Mouse (Mus musculus) embryonic facial prominence, embryonic 12.5 days (tissue): ENCODE measurements at regions not wholly inside any gene's neighbourhood (a gene's known extent, or its start where the extent isn't known, plus 50 kb on each side); places are given as distances from the start of the nearest gene placed in this dataset.

Experiments used
- ATAC-seq: fragments of 200-750 bp; cut with Nextera tagmentation; 2 replicates; pipeline ENCODE4 v1.8.0; 2017; ENCODE audit not compliant: insufficient number of reproducible peaks, insufficient read depth, low FRiP score, low TSS enrichment
- H3K27ac ChIP-seq: fragments of 300-500 bp; sonication (generic); 2 replicates; pipeline ENCODE4 v1.5.1; 2016; ENCODE audit warnings: mild to moderate bottlenecking
- H3K27me3 ChIP-seq: fragments of 300-500 bp; sonication (generic); 2 replicates; pipeline ENCODE4 v1.6.1; 2016; ENCODE audit warnings: mild to moderate bottlenecking, moderate library complexity
- H3K36me3 ChIP-seq: fragments of 300-500 bp; sonication (generic); 2 replicates; pipeline ENCODE4 v1.6.1; 2016; ENCODE audit warnings: mild to moderate bottlenecking
- H3K4me1 ChIP-seq: fragments of 300-500 bp; sonication (generic); 2 replicates; pipeline ENCODE4 v1.6.1; 2016
- H3K4me2 ChIP-seq: fragments of 300-500 bp; sonication (generic); replicated peaks from 2 replicates; pipeline ENCODE4 v1.6.1; 2016; ENCODE audit warnings: mild to moderate bottlenecking, moderate library complexity
- H3K4me3 ChIP-seq: fragments of 300-500 bp; sonication (generic); 2 replicates; pipeline ENCODE4 v1.5.1; 2016; ENCODE audit warnings: mild to moderate bottlenecking
- H3K9ac ChIP-seq: fragments of 300-500 bp; sonication (generic); 2 replicates; pipeline ENCODE4 v1.6.1; 2016; ENCODE audit warnings: mild to moderate bottlenecking, moderate library complexity
- H3K9me3 ChIP-seq: fragments of 300-500 bp; sonication (generic); 2 replicates; pipeline ENCODE4 v1.6.1; 2016; ENCODE audit warnings: mild to moderate bottlenecking, moderate library complexity
- WGBS: fragments of 180-500 bp; shearing (Covaris S2); methylation state at CpG from one replicate; pipeline ENCODE4 v1.1.7; 2016; 5-methylcytosine and 5-hydroxymethylcytosine counted together

- no peak overlapping the region for H3K4me2 ChIP-seq
- ATAC-seq = no peak
- no peaks in the 10 kb centered on the region for H3K9me3 ChIP-seq
- no peak overlapping the region for H3K9ac ChIP-seq
- H3K4me3 ChIP-seq = no peak overlapping the region
- no peaks in the 10 kb centered on the region for H3K27me3 ChIP-seq
- no peaks in the 10 kb centered on the region for H3K4me1 ChIP-seq
- no peak overlapping the region for H3K27ac ChIP-seq
- H3K36me3 ChIP-seq = no peaks in the 10 kb centered on the region
- 68% methylated on average over 5 of the region's 5 CpGs for WGBS
These were observed 66.3 kb upstream of the Cnih3 start for GRCm38 (mm10) chr1:181286146-181286545.

- no peaks in the 10 kb centered on the region for H3K4me1 ChIP-seq
- H3K4me3 ChIP-seq = no peak overlapping the region
- H3K36me3 ChIP-seq = no peaks in the 10 kb centered on the region
- no peak overlapping the region for H3K9ac ChIP-seq
- no peaks in the 10 kb centered on the region for H3K9me3 ChIP-seq
- no peaks in the 10 kb centered on the region for H3K27me3 ChIP-seq
- H3K27ac ChIP-seq = no peak overlapping the region
- no peak for ATAC-seq
- 79% methylated on average over 1 of the region's 1 CpGs for WGBS
- no peak overlapping the region for H3K4me2 ChIP-seq
These were observed 65.3 kb upstream of the Cnih3 start for GRCm38 (mm10) chr1:181287166-181287565.

GRCm38 (mm10) chr1:181289385-181290035 is 62.9 kb upstream of the Cnih3 start:
- no peak overlapping the region for H3K4me3 ChIP-seq
- H3K4me1 ChIP-seq = no peaks in the 10 kb centered on the region
- no peak overlapping the region for H3K27ac ChIP-seq
- 61% methylated on average over 13 of the region's 13 CpGs for WGBS
- H3K36me3 ChIP-seq = no peaks in the 10 kb centered on the region
- H3K9me3 ChIP-seq = 0 out of 2 replicates have a peak, but pooled peaks cover 2% of the 10 kb centered on the region
- no peak for ATAC-seq
- H3K27me3 ChIP-seq = no peaks in the 10 kb centered on the region
- no peak overlapping the region for H3K9ac ChIP-seq
- no peak overlapping the region for H3K4me2 ChIP-seq

- Histone ChIP-seq H3K27me3 (no peaks in the 10 kb centered on the region), H3K9ac (no peak overlapping the region), H3K4me3 (no peak overlapping the region), H3K9me3 (0 out of 2 replicates have a peak, but pooled peaks cover 2% of the 10 kb centered on the region), H3K36me3 (no peaks in the 10 kb centered on the region), H3K4me1 (no peaks in the 10 kb centered on the region), H3K27ac (no peak overlapping the region), H3K4me2 (no peak overlapping the region)
- 51% methylated on average over 6 of the region's 6 CpGs for WGBS
- ATAC-seq = no peak
These were observed 61.2 kb upstream of the Cnih3 start for GRCm38 (mm10) chr1:181291202-181291601.

GRCm38 (mm10) chr1:181291966-181292365 is 60.5 kb upstream of the Cnih3 start:
- H3K36me3 ChIP-seq = no peaks in the 10 kb centered on the region
- H3K4me2 ChIP-seq = no peak overlapping the region
- no peak overlapping the region for H3K4me3 ChIP-seq
- 86% methylated on average over 5 of the region's 5 CpGs for WGBS
- no peaks in the 10 kb centered on the region for H3K4me1 ChIP-seq
- no peak overlapping the region for H3K27ac ChIP-seq
- H3K9me3 ChIP-seq = 0 out of 2 replicates have a peak, but pooled peaks cover 2% of the 10 kb centered on the region
- H3K9ac ChIP-seq = no peak overlapping the region
- no peaks in the 10 kb centered on the region for H3K27me3 ChIP-seq
- ATAC-seq = no peak

GRCm38 (mm10) chr1:181293079-181293865 is 59.2 kb upstream of the Cnih3 start:
- H3K36me3 ChIP-seq = no peaks in the 10 kb centered on the region
- H3K4me3 ChIP-seq = no peak overlapping the region
- H3K9me3 ChIP-seq = 0 out of 2 replicates have a peak, but pooled peaks cover 2% of the 10 kb centered on the region
- ATAC-seq = no peak
- H3K9ac ChIP-seq = no peak overlapping the region
- WGBS = 86% methylated on average over 16 of the region's 16 CpGs
- no peak overlapping the region for H3K27ac ChIP-seq
- no peak overlapping the region for H3K4me2 ChIP-seq
- H3K27me3 ChIP-seq = no peaks in the 10 kb centered on the region
- H3K4me1 ChIP-seq = no peaks in the 10 kb centered on the region

GRCm38 (mm10) chr1:181295651-181296050 is 56.8 kb upstream of the Cnih3 start:
- 85% methylated on average over 4 of the region's 4 CpGs for WGBS
- Histone ChIP-seq H3K9ac (no peak overlapping the region), H3K27me3 (no peaks in the 10 kb centered on the region), H3K4me2 (no peak overlapping the region), H3K27ac (no peak overlapping the region), H3K4me3 (no peak overlapping the region), H3K4me1 (no peaks in the 10 kb centered on the region), H3K36me3 (no peaks in the 10 kb centered on the region), H3K9me3 (0 out of 2 replicates have a peak, but pooled peaks cover 2% of the 10 kb centered on the region)
- ATAC-seq = no peak

GRCm38 (mm10) chr1:181298063-181298462 is 54.4 kb upstream of the Cnih3 start:
- Histone ChIP-seq H3K27ac (no peak overlapping the region), H3K4me2 (no peak overlapping the region), H3K4me1 (no peaks in the 10 kb centered on the region), H3K27me3 (no peaks in the 10 kb centered on the region), H3K4me3 (no peak overlapping the region), H3K9me3 (0 out of 2 replicates have a peak, but pooled peaks cover 2% of the 10 kb centered on the region), H3K9ac (no peak overlapping the region), H3K36me3 (no peaks in the 10 kb centered on the region)
- WGBS = 70% methylated on average over 5 of the region's 5 CpGs
- ATAC-seq = no peak

- WGBS = 91% methylated on average over 14 of the region's 14 CpGs
- H3K27me3 ChIP-seq = no peaks in the 10 kb centered on the region
These were observed 53.3 kb upstream of the Cnih3 start for GRCm38 (mm10) chr1:181299075-181299665.

GRCm38 (mm10) chr1:181299826-181300225 is 52.6 kb upstream of the Cnih3 start:
- no peak overlapping the region for H3K4me2 ChIP-seq
- H3K9me3 ChIP-seq = no peaks in the 10 kb centered on the region
- no peaks in the 10 kb centered on the region for H3K4me1 ChIP-seq
- no peaks in the 10 kb centered on the region for H3K36me3 ChIP-seq
- H3K9ac ChIP-seq = no peak overlapping the region
- no peak for ATAC-seq
- H3K27me3 ChIP-seq = no peaks in the 10 kb centered on the region
- H3K4me3 ChIP-seq = no peak overlapping the region
- WGBS = 87% methylated on average over 6 of the region's 6 CpGs
- H3K27ac ChIP-seq = no peak overlapping the region

More at GRCm38 (mm10) chr1:181299075-181299665, 53.3 kb upstream of the Cnih3 start:
- Histone ChIP-seq H3K9me3 (0 out of 2 replicates have a peak, but pooled peaks cover 2% of the 10 kb centered on the region), H3K27ac (no peak overlapping the region), H3K4me1 (no peaks in the 10 kb centered on the region), H3K4me2 (no peak overlapping the region), H3K4me3 (no peak overlapping the region), H3K9ac (no peak overlapping the region), H3K36me3 (no peaks in the 10 kb centered on the region)
- ATAC-seq = no peak

GRCm38 (mm10) chr1:181302151-181302550 is 50.3 kb upstream of the Cnih3 start:
- H3K27me3 ChIP-seq = no peaks in the 10 kb centered on the region
- H3K9me3 ChIP-seq = no peaks in the 10 kb centered on the region
- H3K4me1 ChIP-seq = no peaks in the 10 kb centered on the region
- no peak overlapping the region for H3K4me2 ChIP-seq
- no peak for ATAC-seq
- H3K9ac ChIP-seq = no peak overlapping the region
- H3K36me3 ChIP-seq = no peaks in the 10 kb centered on the region
- H3K27ac ChIP-seq = no peak overlapping the region
- 94% methylated on average over 17 of the region's 17 CpGs for WGBS
- no peak overlapping the region for H3K4me3 ChIP-seq
